Mouse (Mus musculus): ENCODE data around the gene Tk2. TPM values are rescaled to one million over a fixed set of nuclear protein-coding genes. Genes with fewer than 3 reads are reported as not detected.

The Tk2 gene
- total and polyA plus RNA-seq, 3 experiments, result 47.0 to 47.8 (median 47.1) TPM

- no peaks in the 10 kb centered on the region for H3K36me3 ChIP-seq (replicated peaks)
- DNase-seq (ENCODE audit: low spot score) (no peak), ATAC-seq (ENCODE audit: extremely low read depth, insufficient number of reproducible peaks, low FRiP score, poor library complexity, severe bottlenecking) (no peak)
- H3K27me3 ChIP-seq (ENCODE audit: insufficient read depth, low read length), result no peaks in the 10 kb centered on the region
- H3K4me1 ChIP-seq (ENCODE audit: insufficient read depth, low read depth, low read length), result no peaks in the 10 kb centered on the region
- H3K4me3 ChIP-seq (ENCODE audit: low read depth, low read length), result no peak overlapping the region
- peaks cover 19% of the 10 kb centered on the region for H3K9me3 ChIP-seq (replicated peaks)
- no peak for TF ChIP-seq CTCF (IDR thresholded peaks at IDR 0.05; ENCODE audit: low read depth, low read length)
- TF ChIP-seq POLR2AphosphoS5 (IDR thresholded peaks at IDR 0.05; ENCODE audit: insufficient replicate concordance, low read depth, low read length), result no peak
- no peak for TF ChIP-seq GATA1 (IDR thresholded peaks at IDR 0.05; ENCODE audit: borderline replicate concordance, low read length)
- TF ChIP-seq GATA2 (IDR thresholded peaks at IDR 0.05; ENCODE audit: borderline replicate concordance, low read depth, low read length), result no peak
- TF ChIP-seq TAL1 (conservative IDR thresholded peaks at IDR 0.05; ENCODE audit: low read depth, low read length), result no peak
Measured at GRCm38 (mm10) chr8:104188459-104188858, 59.9 kb downstream of the Tk2 start.

GRCm38 (mm10) chr8:104187622-104188021, 60.7 kb downstream of the Tk2 start:
- Histone ChIP-seq H3K9me3 (replicated peaks) (peaks cover 25% of the 10 kb centered on the region), H3K27me3 (ENCODE audit: insufficient read depth, low read length) (no peaks in the 10 kb centered on the region), H3K36me3 (replicated peaks) (no peaks in the 10 kb centered on the region), H3K4me1 (ENCODE audit: insufficient read depth, low read depth, low read length) (no peaks in the 10 kb centered on the region), H3K4me3 (ENCODE audit: low read depth, low read length) (no peak overlapping the region)
- TF ChIP-seq GATA2 (IDR thresholded peaks at IDR 0.05; ENCODE audit: borderline replicate concordance, low read depth, low read length) (no peak), CTCF (IDR thresholded peaks at IDR 0.05; ENCODE audit: low read depth, low read length) (no peak), GATA1 (IDR thresholded peaks at IDR 0.05; ENCODE audit: borderline replicate concordance, low read length) (no peak)
- DNase-seq (ENCODE audit: low spot score), result no peak
- no peak for ATAC-seq (ENCODE audit: extremely low read depth, insufficient number of reproducible peaks, low FRiP score, poor library complexity, severe bottlenecking)

DNA sequence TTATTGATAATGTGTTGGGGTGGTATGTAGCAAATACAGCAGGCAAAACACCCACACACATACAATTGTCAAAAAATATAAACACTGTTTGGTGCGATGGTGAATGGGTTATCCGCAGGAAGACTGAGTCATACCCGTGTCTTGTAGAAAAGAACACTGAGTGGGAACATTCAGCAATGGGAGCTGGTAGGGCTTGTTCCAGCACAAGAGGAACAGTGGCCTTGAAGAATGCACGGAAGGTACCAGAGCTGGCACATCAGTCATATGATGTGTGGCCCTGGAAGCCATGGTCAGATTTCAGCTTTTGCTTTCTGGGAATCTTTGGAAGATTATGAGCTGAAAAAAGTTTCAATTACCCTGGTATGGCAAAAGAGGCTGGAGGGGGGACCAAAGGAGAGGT, 61.5 kb downstream of the Tk2 start:
- ATAC-seq (ENCODE audit: extremely low read depth, insufficient number of reproducible peaks, low FRiP score, poor library complexity, severe bottlenecking) (no peak), DNase-seq (ENCODE audit: low spot score) (no peak)
- no peaks in the 10 kb centered on the region for H3K27me3 ChIP-seq (ENCODE audit: insufficient read depth, low read length)
- H3K36me3 ChIP-seq (replicated peaks), result no peaks in the 10 kb centered on the region
- TF ChIP-seq GATA2 (IDR thresholded peaks at IDR 0.05; ENCODE audit: borderline replicate concordance, low read depth, low read length), result no peak
- TF ChIP-seq TAL1 (conservative IDR thresholded peaks at IDR 0.05; ENCODE audit: low read depth, low read length), result no peak
- no peak for TF ChIP-seq CTCF (IDR thresholded peaks at IDR 0.05; ENCODE audit: low read depth, low read length)
- TF ChIP-seq GATA1 (IDR thresholded peaks at IDR 0.05; ENCODE audit: borderline replicate concordance, low read length), result no peak
- TF ChIP-seq POLR2AphosphoS5 (IDR thresholded peaks at IDR 0.05; ENCODE audit: insufficient replicate concordance, low read depth, low read length), result no peak
- H3K4me1 ChIP-seq (ENCODE audit: insufficient read depth, low read depth, low read length), result no peaks in the 10 kb centered on the region
- H3K4me3 ChIP-seq (ENCODE audit: low read depth, low read length), result no peak overlapping the region
- peaks cover 31% of the 10 kb centered on the region for H3K9me3 ChIP-seq (replicated peaks)

DNA sequence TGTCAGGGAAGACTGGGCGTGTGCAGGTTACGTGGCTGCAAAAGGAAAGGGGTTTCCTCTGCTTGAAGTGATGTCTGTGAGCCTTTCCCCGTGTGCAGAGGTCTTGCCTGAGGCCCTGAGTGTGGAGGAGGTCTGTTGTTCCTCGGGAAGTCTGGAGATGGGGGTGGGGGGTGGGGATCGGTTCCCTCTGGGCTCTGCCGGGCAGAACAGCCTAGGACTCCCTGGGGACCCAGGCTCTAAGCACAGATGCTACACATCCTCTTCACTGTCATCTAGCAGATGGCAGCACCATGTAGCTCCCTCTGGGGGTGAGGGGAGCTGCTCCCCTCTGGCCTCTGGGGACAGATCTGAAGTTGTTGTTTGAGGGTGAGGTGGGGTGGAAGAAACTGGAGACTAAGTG, 63.5 kb downstream of the Tk2 start:
- H3K27me3 ChIP-seq (ENCODE audit: insufficient read depth, low read length), result no peaks in the 10 kb centered on the region
- TF ChIP-seq TAL1 (conservative IDR thresholded peaks at IDR 0.05; ENCODE audit: low read depth, low read length) (no peak), CTCF (IDR thresholded peaks at IDR 0.05; ENCODE audit: low read depth, low read length) (no peak), GATA1 (IDR thresholded peaks at IDR 0.05; ENCODE audit: borderline replicate concordance, low read length) (no peak), GATA2 (IDR thresholded peaks at IDR 0.05; ENCODE audit: borderline replicate concordance, low read depth, low read length) (no peak), POLR2AphosphoS5 (IDR thresholded peaks at IDR 0.05; ENCODE audit: insufficient replicate concordance, low read depth, low read length) (no peak)
- ATAC-seq (ENCODE audit: extremely low read depth, insufficient number of reproducible peaks, low FRiP score, poor library complexity, severe bottlenecking), result no peak
- no peaks in the 10 kb centered on the region for H3K4me1 ChIP-seq (ENCODE audit: insufficient read depth, low read depth, low read length)
- H3K36me3 ChIP-seq (replicated peaks), result no peaks in the 10 kb centered on the region
- H3K4me3 ChIP-seq (ENCODE audit: low read depth, low read length), result no peak overlapping the region
- no peak for DNase-seq (ENCODE audit: low spot score)
- peaks cover 33% of the 10 kb centered on the region for H3K9me3 ChIP-seq (replicated peaks)

DNA sequence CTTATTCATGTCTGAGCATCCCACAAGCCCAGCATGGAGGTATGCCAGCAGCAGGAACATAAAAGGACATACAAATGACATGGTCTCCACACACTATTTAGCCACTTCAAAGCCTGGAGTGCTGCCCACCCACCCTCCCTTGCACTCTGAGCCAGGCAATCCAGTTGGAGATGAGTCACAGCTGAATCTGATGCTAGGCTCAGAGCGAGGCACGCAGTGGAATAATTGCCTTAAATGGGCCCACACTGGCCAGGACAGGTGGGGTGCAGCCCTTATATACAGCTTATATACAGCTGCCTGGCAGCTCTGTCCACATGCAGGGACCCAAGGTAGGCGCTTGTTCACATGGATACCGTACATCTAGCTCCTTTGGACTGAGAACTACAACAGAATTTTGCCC, 71.3 kb downstream of the Tk2 start:
- H3K4me1 ChIP-seq (ENCODE audit: insufficient read depth, low read depth, low read length), result no peaks in the 10 kb centered on the region
- peaks cover 28% of the 10 kb centered on the region for H3K9me3 ChIP-seq (replicated peaks)
- no peaks in the 10 kb centered on the region for H3K36me3 ChIP-seq (replicated peaks)
- ATAC-seq (ENCODE audit: extremely low read depth, insufficient number of reproducible peaks, low FRiP score, poor library complexity, severe bottlenecking), result no peak
- no peak overlapping the region for H3K4me3 ChIP-seq (ENCODE audit: low read depth, low read length)
- H3K27me3 ChIP-seq (ENCODE audit: insufficient read depth, low read length), result no peaks in the 10 kb centered on the region
- TF ChIP-seq GATA2 (IDR thresholded peaks at IDR 0.05; ENCODE audit: borderline replicate concordance, low read depth, low read length), result no peak
- TF ChIP-seq GATA1 (IDR thresholded peaks at IDR 0.05; ENCODE audit: borderline replicate concordance, low read length), result no peak
- TF ChIP-seq TAL1 (conservative IDR thresholded peaks at IDR 0.05; ENCODE audit: low read depth, low read length), result no peak
- TF ChIP-seq POLR2AphosphoS5 (IDR thresholded peaks at IDR 0.05; ENCODE audit: insufficient replicate concordance, low read depth, low read length), result no peak
- TF ChIP-seq CTCF (IDR thresholded peaks at IDR 0.05; ENCODE audit: low read depth, low read length), result no peak
- DNase-seq (ENCODE audit: low spot score), result no peak

Other genes with a start within 250 kb of the Tk2 start
- not detected in 2 replicates for gene Cdh5, start 146.9 kb downstream of the Tk2 start, total RNA-seq (2014; fragmentation: Nextera tagmentation)
- gene Cdh5, start 146.9 kb downstream of the Tk2 start, total RNA-seq (2017), result 0.05 TPM in 1 of 2 replicates, not detected in the other
- not detected in 2 replicates for gene Cdh5, start 146.9 kb downstream of the Tk2 start, polyA plus RNA-seq (2012)
- not detected in 2 replicates for gene Bean1, start 78.1 kb downstream of the Tk2 start, total RNA-seq (2014; fragmentation: Nextera tagmentation)
- gene Bean1, start 78.1 kb downstream of the Tk2 start, total RNA-seq (2017), result not detected in 2 replicates
- gene Bean1, start 78.1 kb downstream of the Tk2 start, polyA plus RNA-seq (2012), result not detected in 2 replicates
- gene Cklf, start 2.3 kb upstream of the Tk2 start, total RNA-seq (2014; fragmentation: Nextera tagmentation), result 27.3 and 54.0 TPM in 2 replicates
- gene Cklf, start 2.3 kb upstream of the Tk2 start, total RNA-seq (2017), result 67.7 and 79.1 TPM in 2 replicates
- gene Cklf, start 2.3 kb upstream of the Tk2 start, polyA plus RNA-seq (2012), result 2.6 and 5.2 TPM in 2 replicates
- 1.7 TPM in 1 of 2 replicates, not detected in the other for gene Cmtm2a, start 44.6 kb upstream of the Tk2 start, total RNA-seq (2014; fragmentation: Nextera tagmentation)
- gene Cmtm2a, start 44.6 kb upstream of the Tk2 start, total RNA-seq (2017), result not detected in 2 replicates
- not detected in 2 replicates for gene Cmtm2a, start 44.6 kb upstream of the Tk2 start, polyA plus RNA-seq (2012)
- gene Gm45711, start 61.5 kb upstream of the Tk2 start, total RNA-seq (2014; fragmentation: Nextera tagmentation), result not detected in 2 replicates
- gene Gm45711, start 61.5 kb upstream of the Tk2 start, total RNA-seq (2017), result not detected in 2 replicates
- not detected in 2 replicates for gene Gm45711, start 61.5 kb upstream of the Tk2 start, polyA plus RNA-seq (2012)
- not detected in 2 replicates for gene Cmtm1, start 61.6 kb upstream of the Tk2 start, total RNA-seq (2014; fragmentation: Nextera tagmentation)
- 0.06 and 0.33 TPM in 2 replicates for gene Cmtm1, start 61.6 kb upstream of the Tk2 start, total RNA-seq (2017)
- not detected in 2 replicates for gene Cmtm1, start 61.6 kb upstream of the Tk2 start, polyA plus RNA-seq (2012)
- not detected in 2 replicates for gene Gm11020, start 73.0 kb upstream of the Tk2 start, total RNA-seq (2014; fragmentation: Nextera tagmentation)
- gene Gm11020, start 73.0 kb upstream of the Tk2 start, total RNA-seq (2017), result not detected in 2 replicates
- not detected in 2 replicates for gene Gm11020, start 73.0 kb upstream of the Tk2 start, polyA plus RNA-seq (2012)
- not detected in 2 replicates for gene Cmtm2b, start 73.7 kb upstream of the Tk2 start, total RNA-seq (2014; fragmentation: Nextera tagmentation)
- gene Cmtm2b, start 73.7 kb upstream of the Tk2 start, total RNA-seq (2017), result not detected in 2 replicates
- gene Cmtm2b, start 73.7 kb upstream of the Tk2 start, polyA plus RNA-seq (2012), result not detected in 2 replicates
- not detected in 2 replicates for gene Cmtm3, start 90.9 kb upstream of the Tk2 start, total RNA-seq (2014; fragmentation: Nextera tagmentation)
- 0.58 and 1.3 TPM in 2 replicates for gene Cmtm3, start 90.9 kb upstream of the Tk2 start, total RNA-seq (2017)
- 0.36 and 0.90 TPM in 2 replicates for gene Cmtm3, start 90.9 kb upstream of the Tk2 start, polyA plus RNA-seq (2012)
- not detected in 2 replicates for gene Cmtm4, start 147.2 kb upstream of the Tk2 start, total RNA-seq (2014; fragmentation: Nextera tagmentation)
- gene Cmtm4, start 147.2 kb upstream of the Tk2 start, total RNA-seq (2017), result under 0.01 and 0.05 TPM in 2 replicates
- not detected in 2 replicates for gene Cmtm4, start 147.2 kb upstream of the Tk2 start, polyA plus RNA-seq (2012)
- 28.9 and 32.1 TPM in 2 replicates for gene Dync1li2, start 194.5 kb upstream of the Tk2 start, total RNA-seq (2014; fragmentation: Nextera tagmentation)
- gene Dync1li2, start 194.5 kb upstream of the Tk2 start, total RNA-seq (2017), result 43.6 and 52.5 TPM in 2 replicates
- gene Dync1li2, start 194.5 kb upstream of the Tk2 start, polyA plus RNA-seq (2012), result 13.9 and 14.8 TPM in 2 replicates